Mouse (Mus musculus): ENCODE measurements around the gene Ern1. TPM values are rescaled to one million over a fixed set of nuclear protein-coding genes. Genes with fewer than 3 reads are reported as not detected.

Ern1 gene
- polyA plus RNA-seq, 1 experiment: 3.2 TPM

DNA sequence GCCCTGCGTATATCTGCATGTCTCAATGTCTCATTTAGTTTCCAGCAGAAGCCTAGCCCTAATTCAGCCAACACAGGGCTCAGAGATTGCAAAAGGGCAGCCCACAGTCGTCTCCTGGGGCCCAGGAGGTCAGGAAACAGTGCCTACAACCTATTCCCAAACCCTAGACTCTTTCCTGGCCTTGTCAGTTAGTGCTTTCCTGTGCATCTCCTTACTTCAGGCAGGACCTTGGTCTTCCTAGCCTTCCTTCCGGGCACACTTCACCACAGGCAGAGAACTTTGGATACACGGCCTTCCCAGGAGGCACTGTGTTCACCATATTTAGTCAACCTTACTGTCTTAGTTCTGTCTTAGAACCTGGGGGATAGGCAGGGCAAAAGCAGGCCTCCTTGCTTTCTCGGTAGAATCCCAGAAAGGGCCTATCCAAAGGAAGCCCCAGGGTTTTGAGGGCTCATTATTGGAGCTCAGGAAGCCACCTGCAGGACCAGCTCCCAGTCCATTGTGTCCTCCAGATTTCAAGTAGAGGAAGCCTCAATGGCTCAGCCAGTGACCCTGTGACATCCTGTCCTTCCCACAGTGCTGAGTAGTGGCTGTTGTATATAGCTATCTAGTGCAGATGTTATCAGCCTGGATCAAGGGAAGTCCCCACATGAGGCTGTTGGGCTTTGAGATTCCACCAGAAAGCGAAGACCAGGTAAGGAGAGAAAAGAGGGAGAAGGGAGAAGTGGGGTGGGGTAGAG, 104.4 kb downstream of the Ern1 start:
- H3K4me1 ChIP-seq (ENCODE audit: control insufficient read depth, insufficient read depth, insufficient read length, low read length): peaks cover 17% of the 10 kb centered on the region
- peak overlapping the region; percentile 80 for H3K27ac ChIP-seq (replicated peaks; ENCODE audit: low read depth, low read length)
- H3K4me3 ChIP-seq (ENCODE audit: insufficient read depth, low read depth, low read length): no peak overlapping the region

DNA sequence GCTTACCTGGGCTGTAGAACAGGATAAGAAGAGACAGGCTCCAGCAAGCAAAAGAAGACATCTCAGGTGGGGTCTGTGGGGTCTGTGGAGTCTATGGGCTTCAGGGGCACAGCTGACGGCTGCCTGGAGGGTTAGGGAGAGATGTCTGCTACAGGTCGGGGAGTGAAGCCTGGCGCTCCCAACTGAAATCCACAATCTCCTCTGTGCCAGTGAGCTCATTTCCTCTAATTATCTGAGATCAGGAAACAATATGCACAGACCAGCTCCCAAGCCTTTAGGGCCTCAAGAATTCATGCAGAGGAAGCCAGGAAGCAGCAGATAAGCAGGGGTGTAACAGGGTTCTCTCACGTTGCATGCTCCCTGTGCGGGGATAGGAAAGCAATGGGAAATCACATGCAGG, 105.2 kb downstream of the Ern1 start:
- H3K4me1 ChIP-seq (ENCODE audit: control insufficient read depth, insufficient read depth, insufficient read length, low read length): peaks cover 10% of the 10 kb centered on the region
- H3K27ac ChIP-seq (replicated peaks; ENCODE audit: low read depth, low read length): peak overlapping the region; percentile 98
- peak overlapping the region; percentile 77 for H3K4me3 ChIP-seq (ENCODE audit: insufficient read depth, low read depth, low read length)

DNA sequence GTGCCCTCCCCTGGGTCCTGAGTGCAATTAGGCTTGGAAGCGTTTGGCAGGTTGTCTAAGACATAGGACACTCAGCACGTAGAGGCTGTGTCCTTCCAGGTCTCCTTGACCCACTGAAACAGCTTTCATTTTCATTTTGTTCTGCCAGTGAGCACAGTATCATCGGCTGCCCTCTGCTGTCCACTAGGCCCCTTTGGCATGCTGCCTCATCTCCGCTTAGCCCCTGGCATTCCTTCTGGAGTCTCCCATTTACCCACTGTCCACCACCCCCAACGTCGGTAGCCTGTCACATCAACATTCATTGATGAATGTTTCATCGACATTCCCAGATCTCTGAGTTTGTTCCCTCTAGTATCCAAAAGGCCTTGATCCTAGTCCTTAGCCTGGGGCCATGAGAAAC, 105.8 kb downstream of the Ern1 start:
- Histone ChIP-seq H3K27ac (replicated peaks; ENCODE audit: low read depth, low read length) (peak overlapping the region; percentile 98), H3K4me1 (ENCODE audit: control insufficient read depth, insufficient read depth, insufficient read length, low read length) (peaks cover 9% of the 10 kb centered on the region), H3K4me3 (ENCODE audit: insufficient read depth, low read depth, low read length) (peak overlapping the region; percentile 77)

DNA sequence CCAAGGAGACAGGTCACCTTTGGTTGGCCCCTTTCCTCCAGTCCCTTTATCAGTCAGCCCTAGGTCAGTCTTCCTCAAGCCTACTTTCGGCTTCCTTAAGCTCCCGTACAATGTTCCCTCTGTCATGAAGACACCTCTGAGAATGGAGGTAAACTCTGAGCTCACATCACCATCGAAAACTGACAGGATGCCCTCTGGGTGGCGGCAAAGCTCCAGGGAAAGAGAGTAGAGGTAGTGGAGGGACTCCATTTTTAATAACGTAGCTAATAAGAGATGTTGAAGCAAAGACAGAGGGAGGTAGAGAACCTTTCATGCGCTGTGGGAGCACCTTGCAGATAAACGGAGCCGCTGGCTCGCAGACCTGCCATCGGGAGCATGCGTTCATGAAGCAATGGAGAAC, 106.6 kb downstream of the Ern1 start:
- Histone ChIP-seq H3K4me1 (ENCODE audit: control insufficient read depth, insufficient read depth, insufficient read length, low read length) (peaks cover 9% of the 10 kb centered on the region), H3K4me3 (ENCODE audit: insufficient read depth, low read depth, low read length) (peak overlapping the region; percentile 77), H3K27ac (replicated peaks; ENCODE audit: low read depth, low read length) (peak overlapping the region; percentile 98; the same call in 1 of the 2 replicates)

DNA sequence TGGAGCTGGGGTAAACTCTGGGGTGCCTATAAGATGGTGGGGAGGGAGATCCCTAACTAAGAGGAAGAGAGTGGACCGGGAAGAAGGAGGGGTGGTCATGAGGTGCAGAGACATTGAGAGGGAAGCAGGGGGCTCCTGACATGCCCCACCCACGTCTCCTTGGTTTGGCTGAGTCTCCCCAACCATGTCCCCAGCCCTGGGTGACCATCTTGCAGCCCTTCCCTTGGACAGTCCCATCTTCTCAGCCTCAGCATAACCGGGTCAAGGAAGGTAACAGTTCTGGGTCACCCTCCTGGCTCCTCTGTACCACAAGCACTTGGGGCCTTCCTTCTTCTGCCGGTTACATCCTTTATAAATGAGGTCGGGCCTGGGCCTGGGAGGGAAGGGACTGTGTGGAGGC, 112.7 kb downstream of the Ern1 start:
- no peak overlapping the region for H3K4me3 ChIP-seq (ENCODE audit: insufficient read depth, low read depth, low read length)
- no peak overlapping the region for H3K27ac ChIP-seq (replicated peaks; ENCODE audit: low read depth, low read length)
- peaks cover 3% of the 10 kb centered on the region; the same call in 1 of the 2 replicates for H3K4me1 ChIP-seq (ENCODE audit: control insufficient read depth, insufficient read depth, insufficient read length, low read length)

DNA sequence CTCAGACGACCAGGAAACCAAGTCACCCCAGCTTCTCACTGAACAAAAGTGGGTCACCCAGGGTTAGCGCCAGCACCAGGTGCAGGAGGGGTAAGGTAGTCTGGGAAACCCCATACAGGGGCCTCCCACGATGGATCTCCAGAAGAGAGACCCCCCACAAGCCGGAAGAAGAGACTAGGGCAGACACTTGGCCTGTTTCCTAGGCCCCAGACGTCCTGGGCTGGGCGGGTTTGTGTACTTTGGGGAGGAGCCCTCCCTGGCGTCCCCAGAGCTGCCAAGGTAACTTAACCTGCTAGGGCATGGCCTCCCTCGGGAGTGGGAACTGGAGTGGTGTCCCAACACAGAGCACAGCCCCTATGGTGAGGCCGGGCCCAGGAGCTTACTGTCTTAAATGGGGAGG, 113.1 kb downstream of the Ern1 start:
- H3K4me1 ChIP-seq (ENCODE audit: control insufficient read depth, insufficient read depth, insufficient read length, low read length): 0 out of 2 replicates have a peak, but pooled peaks cover 3% of the 10 kb centered on the region
- no peak overlapping the region for H3K4me3 ChIP-seq (ENCODE audit: insufficient read depth, low read depth, low read length)
- H3K27ac ChIP-seq (replicated peaks; ENCODE audit: low read depth, low read length): no peak overlapping the region

DNA sequence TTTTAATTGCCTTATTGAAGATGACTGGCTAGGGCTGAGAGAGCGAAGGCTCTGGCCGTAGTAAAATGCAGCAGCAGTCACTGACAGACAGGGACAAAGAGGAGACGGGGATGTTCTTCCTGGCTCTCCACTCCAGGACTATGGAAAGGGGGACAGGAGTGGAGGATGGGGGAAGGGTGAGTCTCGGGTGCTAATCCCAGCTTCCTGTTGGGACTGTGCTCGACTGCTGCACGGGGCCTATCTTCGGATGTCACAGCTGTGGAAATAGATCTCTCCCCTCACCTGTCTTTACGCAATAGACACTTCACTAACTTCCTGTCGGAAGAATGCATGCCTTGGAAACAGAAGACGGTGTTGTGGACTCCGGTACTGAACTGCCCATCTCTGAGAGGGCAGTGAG, 113.7 kb downstream of the Ern1 start:
- 0 out of 2 replicates have a peak, but pooled peaks cover 3% of the 10 kb centered on the region for H3K4me1 ChIP-seq (ENCODE audit: control insufficient read depth, insufficient read depth, insufficient read length, low read length)
- no peak overlapping the region for H3K4me3 ChIP-seq (ENCODE audit: insufficient read depth, low read depth, low read length)
- no peak overlapping the region for H3K27ac ChIP-seq (replicated peaks; ENCODE audit: low read depth, low read length)

DNA sequence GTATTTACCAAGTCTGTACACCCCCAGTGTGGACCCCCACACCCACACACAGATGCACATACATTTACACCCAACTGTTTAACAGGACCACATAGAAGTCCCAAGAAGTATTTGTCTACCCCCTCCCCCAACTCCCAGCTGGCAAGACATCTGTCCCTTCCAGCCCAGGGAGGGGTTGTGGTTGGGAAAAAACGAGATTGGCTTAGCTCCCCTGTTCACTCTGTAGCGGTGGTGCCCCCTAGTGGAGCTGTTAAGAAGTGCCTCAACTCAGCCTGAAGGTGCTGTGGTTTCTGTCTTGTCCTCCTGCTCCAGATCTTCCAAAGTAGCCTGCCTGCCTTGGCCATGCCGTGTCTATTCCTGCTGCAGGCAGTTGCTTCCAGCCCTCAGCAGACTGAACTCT, 121.3 kb downstream of the Ern1 start:
- H3K27ac ChIP-seq (replicated peaks; ENCODE audit: low read depth, low read length): no peak overlapping the region
- no peaks in the 10 kb centered on the region for H3K4me1 ChIP-seq (ENCODE audit: control insufficient read depth, insufficient read depth, insufficient read length, low read length)
- H3K4me3 ChIP-seq (ENCODE audit: insufficient read depth, low read depth, low read length): no peak overlapping the region

DNA sequence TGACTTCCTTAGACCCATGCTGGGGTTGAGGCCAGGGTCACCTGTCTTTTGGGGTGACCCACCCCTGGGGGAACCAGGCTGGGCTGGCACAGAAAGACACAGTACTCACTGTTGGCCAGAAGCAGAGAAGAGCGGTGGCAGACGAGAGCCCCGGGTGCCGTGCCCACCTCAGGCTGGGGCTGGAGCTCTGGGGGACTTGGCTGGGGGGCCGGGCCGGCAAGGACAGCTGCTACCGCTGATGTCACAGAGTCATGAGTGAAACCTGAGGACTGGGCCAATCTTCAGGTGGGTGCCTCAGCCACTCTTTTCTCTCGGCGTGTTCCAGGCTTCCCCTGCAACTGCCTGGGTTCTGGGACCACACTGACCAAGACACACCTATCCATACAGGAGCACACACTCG, 122.3 kb downstream of the Ern1 start, which contains the start of gene Prr29:
Gene Prr29 (plus strand): TSS at position 107 of the 400 bp plus-strand sequence.
- H3K27ac ChIP-seq (replicated peaks; ENCODE audit: low read depth, low read length): no peak within 1 kb of the TSS

DNA sequence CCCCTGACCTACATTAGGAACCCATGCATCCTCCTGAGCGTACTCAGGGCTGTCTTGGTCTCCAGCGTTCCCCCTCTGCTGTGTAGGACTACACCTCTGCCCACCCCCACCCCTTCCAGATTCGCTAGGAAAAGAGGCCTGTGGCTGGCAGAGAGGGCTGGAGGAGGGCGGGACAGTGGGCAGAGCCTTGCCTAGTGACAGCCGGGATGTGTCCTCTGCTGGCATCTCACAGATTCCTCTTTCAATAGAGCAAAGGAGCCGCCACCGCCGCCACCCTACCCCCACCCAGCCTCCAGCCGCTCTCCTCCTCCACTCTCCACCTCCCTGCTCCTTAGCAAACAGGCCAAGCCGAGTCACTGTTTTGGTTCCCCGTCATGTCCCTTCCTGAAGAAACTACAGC, 122.9 kb downstream of the Ern1 start:
- H3K27ac ChIP-seq (replicated peaks; ENCODE audit: low read depth, low read length): no peak overlapping the region
- no peak overlapping the region for H3K4me3 ChIP-seq (ENCODE audit: insufficient read depth, low read depth, low read length)
- H3K4me1 ChIP-seq (ENCODE audit: control insufficient read depth, insufficient read depth, insufficient read length, low read length): no peaks in the 10 kb centered on the region

More for the DNA sequence above, 122.3 kb downstream of the Ern1 start, which contains the start of gene Prr29:
- no peaks in the 10 kb centered on the region for H3K4me1 ChIP-seq (ENCODE audit: control insufficient read depth, insufficient read depth, insufficient read length, low read length)
- no peak within 1 kb of the TSS for H3K4me3 ChIP-seq (ENCODE audit: insufficient read depth, low read depth, low read length)

DNA sequence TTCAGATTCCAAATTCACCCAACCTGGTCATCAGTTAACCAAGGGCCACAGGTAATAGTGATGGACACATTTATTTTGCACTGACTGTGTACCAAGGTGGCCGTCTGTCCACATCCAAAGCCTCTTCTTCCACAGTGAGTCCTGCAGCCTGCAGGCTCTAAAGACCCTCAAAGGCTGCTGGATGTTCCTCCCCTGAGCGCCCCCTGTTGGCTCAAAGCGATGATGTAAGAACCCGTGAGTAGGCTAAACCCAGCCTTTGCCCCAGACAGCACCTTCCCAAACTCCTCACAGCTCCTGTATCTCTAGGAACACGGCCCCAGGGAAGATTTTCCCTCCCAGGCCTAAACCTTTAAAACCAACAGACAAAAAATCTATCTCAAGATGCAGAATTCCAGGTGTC, 128.3 kb downstream of the Ern1 start:
- H3K4me1 ChIP-seq (ENCODE audit: control insufficient read depth, insufficient read depth, insufficient read length, low read length): peaks cover 6% of the 10 kb centered on the region; the same call in 1 of the 2 replicates
- no peak overlapping the region for H3K27ac ChIP-seq (replicated peaks; ENCODE audit: low read depth, low read length)
- no peak overlapping the region for H3K4me3 ChIP-seq (ENCODE audit: insufficient read depth, low read depth, low read length)

DNA sequence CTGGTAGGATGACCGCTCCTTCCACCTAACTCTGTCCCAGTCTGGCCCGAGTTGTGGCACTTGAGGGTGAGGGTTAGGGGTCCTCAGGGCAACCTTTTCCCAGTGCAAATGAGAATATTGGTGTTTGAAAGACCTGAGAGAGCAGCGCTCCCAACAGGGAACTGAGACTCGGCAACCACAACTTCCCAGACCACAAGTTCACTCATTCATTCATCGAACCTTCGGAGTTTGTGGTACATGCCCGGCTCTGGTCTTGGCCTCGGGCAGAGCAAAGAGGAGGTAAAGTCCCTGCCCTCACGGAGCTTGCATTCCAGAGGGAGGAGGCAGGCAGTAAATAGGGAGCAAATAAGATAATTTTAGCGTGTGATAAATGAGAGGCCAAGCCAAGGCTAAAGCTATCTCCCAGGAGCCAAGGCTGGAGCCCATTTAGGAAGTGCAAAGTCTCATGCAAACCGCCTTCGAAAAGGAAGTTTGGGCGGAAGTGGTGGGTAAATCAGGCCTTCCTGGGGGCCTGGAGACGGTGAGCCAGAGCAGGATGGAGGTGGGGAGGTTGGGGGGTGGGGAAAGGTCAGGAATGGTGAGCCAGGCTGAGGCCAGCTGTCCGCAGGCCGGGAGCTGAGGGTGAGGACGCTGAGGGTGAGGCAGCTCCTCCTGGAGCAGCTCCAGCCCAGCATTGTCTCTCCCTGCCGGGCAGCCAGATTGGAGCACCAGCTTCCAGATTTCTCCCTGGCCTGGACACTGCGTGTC, 132.1 kb downstream of the Ern1 start:
- Histone ChIP-seq H3K4me3 (ENCODE audit: insufficient read depth, low read depth, low read length) (no peak overlapping the region), H3K27ac (replicated peaks; ENCODE audit: low read depth, low read length) (no peak overlapping the region), H3K4me1 (ENCODE audit: control insufficient read depth, insufficient read depth, insufficient read length, low read length) (peaks cover 10% of the 10 kb centered on the region)

DNA sequence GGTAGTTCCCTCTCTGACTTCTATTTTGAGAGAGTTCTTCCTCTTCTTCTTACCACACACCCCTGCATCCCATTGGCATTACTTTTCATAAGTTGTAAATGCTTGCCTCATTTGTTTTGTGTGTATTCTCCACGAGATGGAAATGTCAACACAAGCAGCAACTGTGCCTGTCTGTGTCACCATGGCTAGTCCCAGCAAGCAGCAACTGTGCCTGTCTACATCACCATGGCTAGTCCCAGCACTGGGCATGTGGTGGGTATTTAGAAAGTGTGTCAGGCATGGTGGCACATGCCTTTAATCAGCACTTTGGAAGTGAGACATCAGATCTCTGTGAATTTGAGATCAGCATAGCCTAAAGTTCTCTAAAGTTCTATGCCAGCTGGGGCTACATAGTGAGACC, 133.5 kb downstream of the Ern1 start:
- H3K4me1 ChIP-seq (ENCODE audit: control insufficient read depth, insufficient read depth, insufficient read length, low read length): peaks cover 10% of the 10 kb centered on the region
- H3K27ac ChIP-seq (replicated peaks; ENCODE audit: low read depth, low read length): no peak overlapping the region
- H3K4me3 ChIP-seq (ENCODE audit: insufficient read depth, low read depth, low read length): no peak overlapping the region

DNA sequence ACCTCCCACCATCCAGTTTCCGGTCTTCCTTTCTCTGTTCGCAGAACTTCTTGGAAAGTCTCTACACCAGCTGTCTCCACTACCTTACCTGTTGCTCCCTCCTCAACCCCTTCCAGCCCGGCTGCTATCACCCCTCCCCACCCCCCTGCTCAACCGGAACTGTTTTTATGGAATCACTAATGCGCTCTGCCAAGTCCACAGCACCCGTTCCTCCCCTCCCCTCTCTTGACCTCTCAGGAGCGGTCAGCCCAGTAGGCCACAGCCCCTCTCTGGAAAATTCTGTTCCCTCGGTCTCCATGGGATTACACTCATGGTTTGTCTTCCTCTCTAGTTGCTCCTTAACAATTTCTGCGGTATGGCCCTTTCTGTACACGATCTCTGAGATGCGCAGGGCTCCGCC, 134.5 kb downstream of the Ern1 start, which contains the start of gene Scn4a:
Gene Scn4a (minus strand): TSS at position 101 of the 400 bp plus-strand sequence.
- Histone ChIP-seq H3K4me1 (ENCODE audit: control insufficient read depth, insufficient read depth, insufficient read length, low read length) (peaks cover 10% of the 10 kb centered on the region), H3K27ac (replicated peaks; ENCODE audit: low read depth, low read length) (no peak within 1 kb of the TSS), H3K4me3 (ENCODE audit: insufficient read depth, low read depth, low read length) (no peak within 1 kb of the TSS)

DNA sequence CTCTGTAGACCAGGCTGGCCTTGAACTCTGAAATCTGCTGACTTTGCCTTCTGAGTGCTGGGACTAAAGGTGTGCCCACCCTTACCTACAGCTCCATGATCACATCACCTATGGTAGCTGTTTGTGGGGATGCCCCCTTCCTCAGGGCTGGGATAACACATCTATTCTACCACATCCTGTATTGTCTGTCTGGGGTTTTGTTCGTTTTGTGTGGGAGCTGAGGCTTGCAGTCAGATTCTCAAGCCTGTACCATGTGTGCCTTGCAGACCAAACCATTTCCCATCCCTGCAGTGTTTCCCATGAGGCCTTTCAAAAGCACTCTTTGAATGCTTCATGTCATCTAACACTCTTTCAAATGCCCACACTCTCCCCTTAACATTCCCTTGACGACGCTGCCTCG, 135.7 kb downstream of the Ern1 start:
- H3K27ac ChIP-seq (replicated peaks; ENCODE audit: low read depth, low read length): no peak overlapping the region

More for the DNA sequence above, 135.7 kb downstream of the Ern1 start:
- H3K4me3 ChIP-seq (ENCODE audit: insufficient read depth, low read depth, low read length): no peak overlapping the region
- H3K4me1 ChIP-seq (ENCODE audit: control insufficient read depth, insufficient read depth, insufficient read length, low read length): peaks cover 10% of the 10 kb centered on the region

Measured in brown adipose tissue, adult 24 weeks (tissue).